Mouse (Mus musculus): ENCODE data around the gene Spink8. TPM values are rescaled to one million over a fixed set of nuclear protein-coding genes. Genes with fewer than 3 reads are reported as not detected.
"Not testable (repeated sequence)": the region's sequence is repeated elsewhere in the genome, so short reads cannot be mapped to it uniquely, and the experiment has no call there.

The Spink8 gene
- total RNA-seq (2021), result not detected

DNA sequence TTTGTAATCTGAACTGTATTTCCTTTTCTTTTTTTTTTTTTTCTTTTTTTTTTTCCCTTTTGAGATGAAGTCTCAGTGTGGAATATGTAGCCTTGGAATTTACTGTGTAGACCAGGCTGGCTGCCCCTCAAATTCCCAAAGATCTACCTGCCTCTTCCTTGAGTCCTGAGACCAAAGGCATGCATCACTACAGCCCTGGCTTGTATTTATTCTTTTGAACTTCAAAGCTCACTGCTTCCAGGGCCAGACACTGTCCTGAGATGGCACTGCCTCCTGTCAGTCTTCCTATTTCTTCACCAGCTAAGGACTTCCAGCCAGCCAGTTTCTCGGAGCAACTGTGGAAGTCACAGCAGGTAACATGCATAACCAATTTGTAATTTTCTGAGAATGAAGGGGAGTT is at the start of gene Spink8:
Spink8 (plus strand) TSS at position 301 of the 400 bp plus-strand sequence.
- no peak for DNase-seq (ENCODE audit: low spot score)
- intact Hi-C loops (cut with DNase I), result no loop called here

DNA sequence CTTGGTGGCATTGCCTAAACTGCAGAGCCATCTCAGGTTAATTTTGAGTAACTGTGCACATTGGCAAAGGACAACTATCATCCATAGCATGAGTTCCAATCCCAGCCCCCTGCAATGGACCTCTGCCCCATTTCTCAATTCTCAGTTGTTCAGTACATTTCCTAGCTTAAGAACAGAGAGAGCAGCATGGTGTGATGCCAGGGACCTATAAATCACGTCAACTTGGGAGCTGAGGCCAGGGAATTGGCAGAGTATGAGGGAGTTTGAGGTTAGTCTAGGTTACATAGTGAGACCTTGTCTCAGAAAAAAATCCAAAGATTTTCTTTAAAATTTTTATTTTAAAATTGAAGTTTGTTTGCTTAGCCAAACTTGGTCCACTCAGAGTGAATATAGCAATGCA is 45.2 kb upstream of the Spink8 start:
- DNase-seq (ENCODE audit: low spot score); intact Hi-C loops (cut with DNase I): not testable (repeated sequence)

DNA sequence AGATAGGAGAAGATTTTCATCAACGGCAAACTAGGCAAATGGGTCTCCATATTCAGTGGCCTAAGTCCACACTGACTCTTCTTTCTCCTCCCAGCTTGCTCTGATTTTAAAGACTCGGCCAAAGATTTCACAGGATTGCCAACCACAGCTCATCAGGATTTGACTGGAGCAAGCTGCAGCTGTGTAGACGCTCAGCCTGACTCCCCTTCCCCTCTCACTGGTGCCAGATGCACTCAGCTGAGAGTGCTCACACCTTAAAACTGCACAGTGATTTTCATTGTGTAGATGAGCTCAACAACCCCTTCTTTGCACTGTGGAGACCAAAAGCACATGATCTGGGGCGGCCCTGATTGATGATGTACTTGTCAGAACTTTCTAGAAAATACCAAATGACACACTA is 21.5 kb upstream of the Spink8 start, which contains the start of gene Fbxw27:
Fbxw27 (minus strand) TSS at position 101 of the 400 bp plus-strand sequence.
- intact Hi-C loops (cut with DNase I), result not testable (repeated sequence)

DNA sequence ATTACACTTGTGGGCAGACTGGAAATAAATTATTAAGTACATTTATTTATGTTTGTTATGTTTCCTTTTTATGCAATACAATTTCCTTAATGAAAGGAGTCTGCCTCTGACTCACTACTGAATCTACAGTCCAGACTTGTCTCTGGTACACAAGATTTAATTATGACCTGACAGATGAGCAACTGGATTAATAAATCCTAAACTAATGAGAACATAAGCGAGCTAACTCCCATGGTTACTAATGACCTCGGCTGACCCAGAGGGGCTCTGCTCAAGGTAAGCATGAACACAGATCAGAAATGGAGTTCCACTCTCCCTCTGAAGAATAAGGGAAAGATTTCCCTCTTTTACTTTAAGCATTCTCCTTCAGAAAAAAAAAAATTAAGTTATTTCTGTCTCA is 16.9 kb upstream of the Spink8 start:
- DNase-seq (ENCODE audit: low spot score), result no peak
- intact Hi-C loops (cut with DNase I), result no loop called here

More for the DNA sequence above, 21.5 kb upstream of the Spink8 start, which contains the start of gene Fbxw27:
- not testable (repeated sequence) for DNase-seq (ENCODE audit: low spot score)

DNA sequence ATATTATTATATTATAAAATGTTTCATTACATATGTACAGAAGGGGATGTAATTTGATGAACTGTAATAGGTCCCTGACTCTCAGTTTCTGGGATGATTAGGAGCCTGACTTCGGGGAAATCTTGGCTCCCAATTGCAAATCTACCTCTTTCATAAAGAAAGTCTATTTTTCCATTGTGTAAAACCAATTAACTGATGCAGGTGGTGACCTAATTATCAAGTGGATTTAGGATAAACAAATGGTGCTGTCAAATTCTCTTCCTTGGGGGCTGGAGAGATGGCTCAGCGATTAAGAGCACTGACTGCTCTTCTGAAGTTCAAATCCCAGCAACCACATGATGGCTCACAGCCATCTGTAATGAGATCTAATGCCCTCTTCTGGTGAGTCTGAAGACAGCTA is 16.3 kb upstream of the Spink8 start:
- DNase-seq (ENCODE audit: low spot score), result no peak
- intact Hi-C loops (cut with DNase I), result no loop called here

DNA sequence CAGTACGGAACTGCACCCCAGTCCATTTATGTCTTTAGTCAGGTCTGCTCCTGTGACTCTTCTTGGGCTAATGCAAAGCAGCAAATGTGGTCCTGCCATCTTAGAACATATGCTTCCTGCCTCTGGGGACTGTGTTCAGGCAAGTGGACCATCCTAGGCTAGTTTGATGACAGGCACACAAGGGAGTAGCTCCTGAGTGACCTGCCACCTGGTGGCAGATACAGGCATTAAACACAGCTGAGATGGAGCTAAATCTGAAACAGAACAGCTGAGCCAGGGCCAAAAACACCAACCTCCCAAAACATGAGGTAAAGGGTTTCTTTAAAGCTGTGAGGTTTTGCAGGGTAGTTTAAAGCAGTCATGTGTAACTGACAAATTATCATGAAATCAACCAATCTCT is 14.0 kb upstream of the Spink8 start:
- intact Hi-C loops (cut with DNase I), result no loop called here
- DNase-seq (ENCODE audit: low spot score), result no peak

DNA sequence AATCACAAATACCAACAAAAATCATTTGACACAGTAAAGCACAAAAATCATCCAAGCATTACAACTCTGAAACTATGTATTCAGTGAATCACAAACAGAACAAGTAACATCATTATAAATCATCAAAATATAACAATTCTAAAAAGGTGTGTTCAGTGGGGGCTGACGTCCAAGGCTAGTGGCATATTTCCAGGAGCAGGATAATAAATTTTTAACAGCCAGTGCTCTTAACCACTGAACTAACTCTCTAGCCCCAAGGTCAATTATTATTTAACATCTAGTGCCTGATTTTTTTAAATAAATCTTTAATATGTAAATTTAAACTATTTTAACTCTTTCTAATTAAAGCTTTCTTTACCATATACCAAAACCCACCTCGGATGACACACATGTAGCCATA is 6.5 kb upstream of the Spink8 start:
- intact Hi-C loops (cut with DNase I); DNase-seq (ENCODE audit: low spot score): not testable (repeated sequence)

DNA sequence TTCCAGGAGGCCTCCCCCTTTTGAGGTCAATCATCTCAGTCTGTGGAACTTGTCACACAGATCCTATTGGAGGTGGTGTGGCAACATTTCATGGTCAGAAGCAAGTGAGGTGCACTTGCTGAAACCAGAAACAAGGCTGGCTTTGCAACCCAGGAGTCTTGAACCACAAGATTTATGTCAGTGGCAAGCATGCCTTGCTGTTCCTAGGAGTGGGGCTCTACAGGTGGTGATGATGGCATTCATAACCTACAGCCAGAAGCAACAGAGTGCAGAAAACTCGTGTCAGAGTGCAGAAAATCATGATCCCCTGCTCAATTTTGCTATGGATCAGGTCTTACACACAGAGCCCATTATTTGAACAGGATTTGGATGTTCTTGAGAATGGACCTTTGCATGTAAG is 5.8 kb upstream of the Spink8 start:
- DNase-seq (ENCODE audit: low spot score), result no peak
- intact Hi-C loops (cut with DNase I), result no loop called here

DNA sequence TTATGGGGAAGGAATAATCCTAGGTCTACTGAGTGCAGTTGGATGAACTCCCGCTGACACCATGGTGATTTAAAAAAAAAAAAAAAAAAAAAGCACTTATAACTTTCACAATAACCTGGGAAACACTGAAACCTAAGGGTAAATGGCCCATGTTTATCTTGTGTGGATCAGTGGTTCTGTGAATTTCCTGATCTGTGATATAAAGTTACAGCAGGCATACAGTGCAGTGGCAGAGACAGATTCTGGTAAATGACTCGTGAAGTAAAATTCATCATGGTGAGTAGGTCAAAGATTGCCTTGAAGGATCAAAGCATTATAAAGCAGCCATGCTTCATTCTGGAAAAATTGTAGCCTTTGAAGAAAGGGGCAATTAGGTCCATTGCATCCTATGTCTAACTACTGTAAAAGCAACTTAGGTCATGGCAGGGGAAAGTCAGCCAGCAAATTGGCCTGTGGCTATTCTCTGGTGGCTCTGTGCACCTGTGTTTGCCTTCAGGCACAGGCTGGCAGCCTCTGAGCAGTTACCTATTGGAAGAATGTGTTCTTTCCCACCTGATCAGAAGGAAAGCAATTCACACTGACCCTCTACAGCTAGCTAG is 5.3 kb upstream of the Spink8 start:
- intact Hi-C loops (cut with DNase I), result no loop called here

DNA sequence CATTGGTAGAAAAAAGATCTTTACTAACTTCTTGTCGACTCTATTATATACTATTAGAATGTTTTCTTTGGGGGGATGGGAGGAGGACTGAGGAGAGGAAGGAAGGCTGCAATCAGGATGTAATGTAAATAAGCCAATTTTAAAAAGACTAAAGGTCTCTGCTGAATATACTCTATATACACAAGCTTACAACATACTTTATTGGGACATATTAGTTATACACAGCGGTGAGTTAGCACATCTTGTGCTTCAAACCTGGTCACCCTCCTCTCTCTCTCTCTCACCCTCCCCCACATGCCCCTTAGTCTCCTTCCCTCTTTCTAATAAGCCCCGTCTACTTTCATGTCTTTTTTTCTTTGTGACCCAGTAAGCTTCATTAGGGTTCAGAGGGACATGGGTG is 4.2 kb upstream of the Spink8 start:
- intact Hi-C loops (cut with DNase I), result no loop called here
- no peak for DNase-seq (ENCODE audit: low spot score)

More for the DNA sequence above, 5.3 kb upstream of the Spink8 start:
- DNase-seq (ENCODE audit: low spot score), result no peak

DNA sequence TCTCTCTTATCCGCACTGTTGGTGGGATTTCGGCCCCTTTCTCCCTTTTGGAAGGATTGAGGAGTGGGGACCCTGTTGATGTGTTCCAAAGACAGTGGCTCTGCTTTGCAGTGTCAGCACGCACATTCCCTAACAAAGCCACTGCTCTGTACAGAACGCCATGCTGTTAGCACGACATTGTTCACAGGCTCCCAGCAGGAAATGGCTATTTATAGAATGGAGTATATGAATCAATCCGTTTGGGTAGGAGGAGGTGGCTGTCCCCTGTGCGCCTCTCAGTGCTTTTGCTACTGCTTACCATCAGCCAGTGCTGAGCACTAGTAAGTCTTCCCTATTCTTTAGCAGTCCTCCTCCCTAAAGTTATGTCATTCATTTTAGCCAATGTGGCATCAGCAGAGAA is 1.3 kb downstream of the Spink8 start:
- intact Hi-C loops (cut with DNase I), result no loop called here
- DNase-seq (ENCODE audit: low spot score), result no peak

DNA sequence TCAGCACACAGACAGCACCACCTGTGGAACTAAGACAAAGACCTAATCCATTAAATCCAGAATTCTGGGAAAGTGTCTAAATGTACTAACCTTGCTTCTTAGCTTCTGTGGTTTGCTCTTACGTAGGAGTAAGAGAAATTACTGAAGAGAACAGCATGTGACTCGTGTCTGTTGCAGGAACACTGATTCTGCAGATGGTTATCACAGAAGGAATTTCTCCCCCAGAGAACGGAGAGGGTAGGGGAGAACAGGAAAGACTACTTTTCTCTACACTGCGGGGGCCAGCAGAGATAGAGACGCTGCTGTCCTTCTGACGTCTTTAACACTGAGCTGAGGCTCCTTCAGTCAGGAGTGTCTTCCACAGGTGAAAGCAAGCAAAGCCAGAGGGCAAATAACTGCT is 4.3 kb downstream of the Spink8 start:
- intact Hi-C loops (cut with DNase I), result no loop called here
- DNase-seq (ENCODE audit: low spot score), result no peak

DNA sequence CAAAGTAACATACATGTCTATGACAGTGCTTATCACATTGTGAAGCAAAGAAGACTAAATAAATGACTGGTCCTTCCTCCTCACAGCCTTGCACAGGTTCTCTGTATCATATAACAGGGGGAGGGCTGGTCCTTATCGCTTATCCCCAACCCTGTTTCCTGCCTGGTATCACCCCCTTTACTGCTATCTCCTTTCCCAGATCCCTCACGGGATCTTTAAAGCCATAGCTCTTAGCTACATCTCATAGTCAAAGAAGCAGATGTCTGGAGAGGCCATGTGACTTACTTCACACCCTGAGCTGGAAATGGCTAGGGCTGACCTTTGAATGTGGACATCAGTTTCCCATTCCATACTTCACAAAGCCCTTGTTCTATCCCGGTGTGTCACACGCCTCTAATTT is 13.7 kb downstream of the Spink8 start:
- intact Hi-C loops (cut with DNase I), result no loop called here

DNA sequence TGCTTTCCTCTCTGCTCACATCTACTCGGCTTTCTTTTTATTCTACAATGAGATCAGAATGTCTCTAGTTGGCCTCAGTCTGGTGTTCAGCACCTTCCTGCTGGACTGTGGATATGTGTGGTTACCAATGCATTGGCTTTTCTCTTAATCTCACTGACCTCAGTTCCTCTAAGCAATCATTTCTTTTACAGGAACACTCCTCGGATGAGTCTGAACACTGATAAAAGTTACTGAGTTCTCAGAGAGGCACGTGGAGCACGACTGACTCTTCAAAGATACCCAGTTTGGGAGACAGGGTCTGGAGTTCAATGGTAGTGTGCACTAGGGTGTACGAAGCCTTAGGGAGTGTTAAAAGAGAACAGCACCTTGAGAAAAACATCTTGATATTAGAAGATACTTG is 14.1 kb downstream of the Spink8 start:
- intact Hi-C loops (cut with DNase I), result no loop called here
- no peak for DNase-seq (ENCODE audit: low spot score)

More for the DNA sequence above, 13.7 kb downstream of the Spink8 start:
- no peak for DNase-seq (ENCODE audit: low spot score)

DNA sequence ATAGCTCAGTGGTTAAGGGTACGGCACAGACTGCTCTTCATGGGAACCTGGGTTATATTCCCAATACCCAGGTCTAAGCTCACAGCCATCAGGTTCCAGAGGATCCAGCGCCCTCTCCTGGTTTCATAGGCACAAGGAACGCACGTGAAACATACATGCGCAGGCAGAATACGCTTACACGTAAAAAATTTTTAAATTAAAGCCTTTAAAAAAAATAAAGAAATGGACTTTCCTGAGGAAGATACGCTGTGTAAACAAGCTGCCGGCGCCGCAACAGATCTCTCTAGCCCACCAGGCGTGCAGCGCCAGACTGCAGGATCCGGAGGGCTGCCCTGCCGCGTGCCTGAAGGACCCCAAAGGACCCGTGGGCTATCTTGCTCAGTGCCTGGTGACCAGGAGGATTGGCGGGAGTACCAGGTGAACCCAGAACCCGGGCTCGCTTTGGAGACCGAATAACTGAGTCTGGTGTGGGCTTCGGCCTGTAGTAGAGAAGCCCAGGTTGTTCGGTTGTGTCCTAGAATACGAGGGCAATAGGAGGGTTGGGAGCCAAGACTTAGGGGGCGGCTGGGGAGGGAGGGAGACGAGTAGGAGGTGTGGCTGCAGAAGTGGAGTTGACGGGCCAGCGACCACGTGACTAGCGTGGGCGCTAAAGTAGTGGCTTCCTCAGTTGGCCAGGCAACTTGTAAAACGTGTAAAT is 20.5 kb downstream of the Spink8 start, which contains the start of gene Nme6:
Nme6 (plus strand) TSS at position 359 of the 697 bp plus-strand sequence.
- peak; percentile 59 for DNase-seq (ENCODE audit: low spot score)

DNA sequence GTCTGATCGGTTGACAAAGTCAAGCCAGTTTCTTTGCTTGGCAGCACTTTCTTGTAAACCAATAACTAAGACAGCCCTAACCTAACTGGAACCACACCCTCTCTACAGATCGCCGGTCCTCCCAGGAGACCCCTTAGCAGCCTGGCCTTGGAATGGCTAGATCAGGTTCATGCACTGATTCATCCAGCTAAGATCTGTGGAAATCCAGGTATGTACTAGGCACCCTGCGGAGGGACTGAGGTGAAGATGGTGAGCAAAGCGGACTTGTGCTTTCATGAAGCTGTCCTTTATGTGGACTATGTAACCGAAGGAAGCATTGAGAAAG is 21.0 kb downstream of the Spink8 start:
- DNase-seq (ENCODE audit: low spot score), result no peak
- intact Hi-C loops (cut with DNase I), result loop anchor here (5.0 to 10.0 kb wide), 2 partner anchors 146 to 708 kb away; no protein-coding TSS in a partner anchor

More for the DNA sequence above, 20.5 kb downstream of the Spink8 start, which contains the start of gene Nme6:
- intact Hi-C loops (cut with DNase I), result loop anchor here (5.0 to 10.0 kb wide), 2 partner anchors 145 to 708 kb away; no protein-coding TSS in a partner anchor

DNA sequence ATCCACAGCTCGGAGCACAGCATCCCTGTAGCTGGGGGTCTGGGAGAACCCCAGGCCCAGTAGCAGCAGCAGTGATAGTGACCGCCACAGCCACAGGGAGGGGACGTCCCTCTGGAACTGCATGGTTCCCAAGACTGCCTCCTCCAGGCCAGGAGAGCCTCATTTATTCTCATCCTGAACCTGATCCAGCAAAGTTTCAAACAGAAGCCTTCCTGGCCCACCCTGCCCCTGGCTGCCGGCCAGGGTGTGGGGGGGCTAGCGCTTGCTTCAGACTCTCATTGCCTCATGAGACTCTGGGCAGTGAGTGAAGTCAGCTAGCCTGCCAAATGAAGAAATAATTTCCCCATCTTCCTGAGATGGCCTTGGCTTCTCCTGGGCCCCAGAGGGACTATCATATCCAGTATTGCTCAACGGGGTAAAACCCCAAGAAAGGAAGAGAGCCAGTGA is 37.3 kb downstream of the Spink8 start, which contains the start of gene Camp:
Camp (minus strand) TSS at position 306 of the 447 bp plus-strand sequence.
- intact Hi-C loops (cut with DNase I), result no loop called here
- DNase-seq (ENCODE audit: low spot score), result peak; percentile 70

DNA sequence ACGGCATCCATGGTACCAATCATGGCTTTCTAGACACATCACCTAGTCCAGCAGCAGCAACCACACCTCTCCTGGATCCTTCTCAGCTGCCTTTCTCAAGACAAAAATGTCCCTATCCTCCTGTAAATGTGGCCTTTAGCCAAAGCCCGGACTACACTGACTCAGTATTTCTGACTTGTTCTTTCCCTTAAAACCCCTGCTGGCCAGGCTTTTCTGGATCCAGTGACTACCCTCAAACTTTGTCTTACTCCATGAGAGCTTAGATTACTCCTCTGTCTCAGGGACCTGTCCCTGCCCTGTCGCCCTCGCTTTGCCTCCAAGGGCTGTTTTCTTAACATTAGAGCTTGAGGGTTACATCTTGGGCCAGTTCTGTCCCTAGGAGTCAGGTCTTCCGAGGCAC is 38.0 kb downstream of the Spink8 start:
- intact Hi-C loops (cut with DNase I), result no loop called here

DNA sequence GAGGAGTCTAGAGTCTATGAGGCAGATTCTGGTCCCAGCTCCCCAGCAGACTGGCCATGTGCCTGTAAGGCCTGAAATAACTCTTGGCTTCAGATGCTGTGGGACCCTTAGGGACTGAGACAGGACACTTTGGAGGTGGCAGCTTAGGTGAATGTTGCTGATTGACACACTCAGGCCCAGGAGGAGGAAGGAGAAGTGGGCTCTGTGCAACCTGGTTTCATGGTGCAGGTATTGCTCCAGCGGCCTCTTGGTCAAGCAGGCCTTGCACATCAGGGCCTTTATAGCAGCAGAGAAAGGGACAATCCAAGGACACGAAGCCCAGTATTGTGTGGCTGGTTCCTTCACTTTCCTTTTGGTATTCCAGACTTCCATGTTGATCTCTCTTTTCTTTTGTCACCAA is 42.3 kb downstream of the Spink8 start:
- intact Hi-C loops (cut with DNase I), result no loop called here

More for the DNA sequence above, 38.0 kb downstream of the Spink8 start:
- no peak for DNase-seq (ENCODE audit: low spot score)

DNA sequence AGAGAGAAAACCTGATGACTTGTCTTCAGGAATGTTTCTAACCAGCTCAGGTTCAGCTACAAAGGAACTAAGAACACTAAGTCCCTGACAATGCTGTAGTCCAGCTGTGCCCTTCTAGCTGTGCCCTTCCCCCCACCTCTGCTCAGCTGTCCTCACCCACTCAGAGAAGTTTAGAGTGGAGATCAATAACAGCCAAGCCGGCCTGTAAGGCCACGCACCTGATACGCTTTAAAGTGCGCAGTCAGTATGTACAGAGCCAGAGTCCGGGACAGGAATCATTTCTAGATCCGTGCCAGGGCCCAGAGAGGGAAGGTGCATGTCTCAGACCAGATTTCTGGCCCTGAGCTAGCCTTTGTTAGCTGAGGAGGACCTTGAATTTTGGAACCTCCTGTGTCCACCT is 43.9 kb downstream of the Spink8 start:
- intact Hi-C loops (cut with DNase I), result no loop called here
- DNase-seq (ENCODE audit: low spot score), result no peak

More for the DNA sequence above, 42.3 kb downstream of the Spink8 start:
- DNase-seq (ENCODE audit: low spot score), result no peak

DNA sequence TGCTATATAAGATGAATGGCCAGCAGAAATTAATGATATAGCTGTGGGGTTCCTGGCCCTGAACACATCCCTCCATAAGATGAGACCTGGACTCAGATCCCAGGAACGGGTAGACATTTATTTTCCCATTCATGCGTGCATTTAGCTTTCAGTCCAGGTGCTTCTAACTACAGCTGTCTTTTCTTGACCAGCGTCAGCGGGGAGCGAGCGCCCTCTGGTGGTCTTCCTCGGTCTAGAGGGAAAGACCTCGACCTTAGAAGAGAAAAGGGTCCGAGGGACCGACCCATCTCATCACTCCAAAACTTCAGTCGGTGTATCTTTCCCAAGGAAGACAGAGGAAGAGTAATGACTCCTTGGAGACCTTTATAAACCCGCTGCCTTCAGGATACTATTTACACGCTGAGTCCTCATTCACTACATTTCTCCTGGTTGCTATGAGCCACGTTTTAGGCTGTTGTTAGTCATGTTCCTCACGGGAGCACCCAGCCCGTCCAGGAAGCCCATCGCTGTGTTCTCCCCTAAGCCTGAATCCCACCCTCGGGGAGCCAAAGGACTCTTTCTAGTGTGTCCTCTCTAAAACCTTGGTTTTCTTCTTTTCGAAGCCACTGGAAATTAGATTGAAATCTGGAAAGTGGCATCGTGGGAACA is 50.4 kb downstream of the Spink8 start:
- intact Hi-C loops (cut with DNase I), result loop anchor here (1.0 to 10.0 kb wide), 3 partner anchors 177 to 858 kb away; no protein-coding TSS in a partner anchor
- DNase-seq (ENCODE audit: low spot score), result peak; percentile 9

All from heart, postnatal 25 days (tissue).